Mouse (Mus musculus) CH12.LX (cell line): ENCODE measurements around the gene Fam71e2. TPM values are rescaled to one million over a fixed set of nuclear protein-coding genes. Genes with fewer than 3 reads are reported as not detected.

Experiments used
- DNase-seq: peaks from one replicate; pipeline ENCODE4 v3.0.0-alpha.2; 2013; ENCODE audit errors: extremely low read depth
- H3K27ac ChIP-seq: 2 replicates; pipeline ENCODE4 v1.5.1; 2012; ENCODE audit warnings: low read depth, mild to moderate bottlenecking, control low read depth, moderate library complexity; ENCODE audit not compliant: insufficient read depth
- H3K27me3 ChIP-seq: replicated peaks from 2 replicates; pipeline ENCODE3; 2012; ENCODE audit warnings: inconsistent platforms
- H3K36me3 ChIP-seq, 2 experiments: replicated peaks in 1 of 2; 2 replicates each; pipeline versions ENCODE3 to v1.6.1; 2012; ENCODE audit warnings: inconsistent platforms in 1 of 2, low read length in 1 of 2, mild to moderate bottlenecking in 1 of 2, mixed read lengths in 1 of 2, moderate library complexity in 1 of 2; ENCODE audit not compliant: control insufficient read depth in 1 of 2, insufficient read depth in 1 of 2
- H3K4me1 ChIP-seq, 2 experiments: 2 replicates each; pipeline ENCODE4 v1.6.1; 2012; ENCODE audit warnings: inconsistent platforms in 1 of 2, moderate library complexity in 1 of 2; ENCODE audit not compliant: insufficient read depth in 2 of 2, control insufficient read depth in 1 of 2
- H3K4me2 ChIP-seq: 2 replicates; pipeline ENCODE4 v1.6.1; 2012; ENCODE audit warnings: low read depth, mild to moderate bottlenecking, control low read depth; ENCODE audit not compliant: poor library complexity, insufficient read depth, severe bottlenecking
- H3K4me3 ChIP-seq, 3 experiments: fragments of 150-350 bp in 1 of 3; sonication (generic) in 1 of 3; replicated peaks in 1 of 3; 2 replicates each; pipeline versions ENCODE3 to v1.5.1; 2011 to 2012; ENCODE audit warnings: low read depth in 2 of 3, low read length in 2 of 3, mild to moderate bottlenecking in 2 of 3, moderate library complexity in 2 of 3, control low read depth in 1 of 3, improper control_type of control experiment in 1 of 3, inconsistent platforms in 1 of 3, mixed read lengths in 1 of 3; ENCODE audit not compliant: poor library complexity in 1 of 3
- H3K79me2 ChIP-seq: replicated peaks from 2 replicates; pipeline ENCODE4 v1.6.1; 2012; ENCODE audit warnings: mild to moderate bottlenecking, moderate library complexity; ENCODE audit not compliant: control insufficient read depth, poor library complexity, insufficient read depth, severe bottlenecking; ENCODE audit errors: extremely low read depth
- H3K9ac ChIP-seq: 2 replicates; pipeline ENCODE4 v1.6.1; 2012; ENCODE audit warnings: low read depth, mild to moderate bottlenecking, control low read depth, moderate library complexity; ENCODE audit not compliant: insufficient read depth
- H3K9me3 ChIP-seq: replicated peaks from 2 replicates; pipeline ENCODE3; 2012; ENCODE audit warnings: low read length, inconsistent platforms, mixed read lengths
- CHD1 ChIP-seq: IDR thresholded peaks from 2 replicates; pipeline ENCODE4 v1.6.1; 2012; ENCODE audit warnings: low read depth, low read length, improper control_type of control experiment, inconsistent platforms
- EP300 ChIP-seq: IDR thresholded peaks from 2 replicates; pipeline ENCODE4 v1.6.1; 2011; ENCODE audit warnings: low read length, improper control_type of control experiment
- GABPA ChIP-seq: IDR thresholded peaks from 2 replicates; pipeline ENCODE4 v1.6.1; 2012; ENCODE audit warnings: low read depth, low read length, improper control_type of control experiment, inconsistent platforms; ENCODE audit not compliant: insufficient replicate concordance
- HCFC1 ChIP-seq: IDR thresholded peaks from 2 replicates; pipeline ENCODE4 v1.6.1; 2012; ENCODE audit warnings: low read depth, mild to moderate bottlenecking, inconsistent platforms, low read length, improper control_type of control experiment
- JUN ChIP-seq: IDR thresholded peaks from 2 replicates; pipeline ENCODE4 v1.6.1; 2011; ENCODE audit warnings: low read depth, mild to moderate bottlenecking, low read length, improper control_type of control experiment, moderate library complexity; ENCODE audit not compliant: insufficient read depth
- KAT2A ChIP-seq: IDR thresholded peaks from 2 replicates; pipeline ENCODE4 v1.6.1; 2012; ENCODE audit warnings: low read length, improper control_type of control experiment, inconsistent platforms; ENCODE audit not compliant: insufficient replicate concordance
- MAFK ChIP-seq: IDR thresholded peaks from 2 replicates; pipeline ENCODE4 v1.6.1; 2011; ENCODE audit warnings: low read length, improper control_type of control experiment; ENCODE audit not compliant: insufficient replicate concordance
- MAX ChIP-seq: IDR thresholded peaks from 2 replicates; pipeline ENCODE4 v1.6.1; 2011; ENCODE audit warnings: low read length, improper control_type of control experiment
- MAZ ChIP-seq: IDR thresholded peaks from 2 replicates; pipeline ENCODE4 v1.6.1; 2012; ENCODE audit warnings: low read depth, mild to moderate bottlenecking, inconsistent platforms, low read length, improper control_type of control experiment, moderate library complexity
- MXI1 ChIP-seq: IDR thresholded peaks from 2 replicates; pipeline ENCODE4 v1.6.1; 2011; ENCODE audit warnings: mild to moderate bottlenecking, low read depth, low read length, improper control_type of control experiment
- MYC ChIP-seq: IDR thresholded peaks from 2 replicates; pipeline ENCODE4 v1.6.1; 2011; ENCODE audit warnings: low read depth, mild to moderate bottlenecking, improper control_type of control experiment, low read length
- RAD21 ChIP-seq: IDR thresholded peaks from 2 replicates; pipeline ENCODE4 v1.6.1; 2011; ENCODE audit warnings: low read depth, mild to moderate bottlenecking, low read length, improper control_type of control experiment, moderate library complexity
- SIN3A ChIP-seq: IDR thresholded peaks from 2 replicates; pipeline ENCODE4 v1.6.1; 2012; ENCODE audit warnings: low read length, improper control_type of control experiment, inconsistent platforms
- SMC3 ChIP-seq: IDR thresholded peaks from 2 replicates; pipeline ENCODE4 v1.6.1; 2011; ENCODE audit warnings: low read depth, low read length, improper control_type of control experiment
- USF1 ChIP-seq: IDR thresholded peaks from 2 replicates; pipeline ENCODE4 v1.6.1; 2014; ENCODE audit warnings: low read depth, mild to moderate bottlenecking, inconsistent platforms, low read length, improper control_type of control experiment
- USF2 ChIP-seq: conservative IDR thresholded peaks from 2 replicates; pipeline ENCODE4 v1.6.1; 2011; ENCODE audit warnings: low read depth, low read length, improper control_type of control experiment
- dilution Hi-C: fragments of 300-500 bp; cut with MboI; formaldehyde crosslinking; loops from 2 replicates; pipeline ENCODE4 v1.14.3; 2020; ENCODE audit warnings: low sequenced_read_pairs; ENCODE audit not compliant: extremely low pct_unique_long_range_greater_than_20kb, extremely low pct_ligation_motif_present
- in situ Hi-C: fragments of 300-500 bp; cut with MboI; formaldehyde crosslinking; loops from 3 replicates; pipeline ENCODE4 v1.14.3; 2019; ENCODE audit warnings: low sequenced_read_pairs, low pct_ligation_motif_present, low pct_unique_long_range_greater_than_20kb, mixed read lengths
- polyA plus RNA-seq: library from polyadenylated mRNA; unstranded; fragments of >175 nt; gene quantifications from 2 replicates; pipeline ENCODE4 v1.2.1, GENCODE M21; 2012; ENCODE audit warnings: low read depth; ENCODE audit not compliant: insufficient read length
- total RNA-seq, 2 experiments: library from RNA; depleted of rRNA; stranded (reverse); fragments of 300-350 nt in 1 of 2; fragments of >200 nt in 1 of 2; gene quantifications; 2 replicates each; pipeline ENCODE4 v1.2.3; 2012 to 2014

The Fam71e2 gene
- total and polyA plus RNA-seq, 3 experiments, result not detected

DNA sequence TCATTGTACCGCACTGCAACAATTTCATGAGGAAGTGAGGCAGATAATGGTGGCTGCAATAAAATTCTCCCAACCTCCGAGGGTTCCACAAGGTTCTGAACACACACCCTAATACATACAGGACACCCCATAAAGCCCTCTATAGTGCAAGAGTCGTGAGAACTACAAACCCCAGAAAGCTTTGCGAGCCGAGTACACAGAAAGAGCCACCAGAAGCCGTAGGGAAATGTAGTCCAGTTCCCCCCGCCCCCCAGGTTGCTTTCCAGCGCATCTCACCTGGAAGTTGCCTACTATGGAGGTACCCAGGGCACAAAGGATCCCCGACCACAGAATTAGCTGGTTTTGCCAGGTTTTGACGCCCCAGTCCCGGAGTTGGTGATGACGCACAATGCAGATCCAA lies 47.6 kb downstream of the Fam71e2 start:
- Histone ChIP-seq H3K36me3 (no peaks in the 10 kb centered on the region), H3K4me2 (no peak overlapping the region), H3K9ac (no peak overlapping the region), H3K27me3 (no peaks in the 10 kb centered on the region), H3K27ac (no peak overlapping the region), H3K9me3 (no peaks in the 10 kb centered on the region), H3K4me1 (peaks cover 0 to 29% of the 10 kb centered on the region in 2 experiments; a peak in 2 of 4 replicates), H3K4me3 (no peak overlapping the region), H3K79me2 (no peaks in the 10 kb centered on the region)
- peak; percentile 85 for TF ChIP-seq HCFC1
- no peak for TF ChIP-seq JUN
- 0 out of 2 replicates have a peak, but pooled peaks have one; percentile 27 for TF ChIP-seq KAT2A
- DNase-seq, result no peak
- in situ Hi-C loops (no loop called here), dilution Hi-C loops (no loop called here)

DNA sequence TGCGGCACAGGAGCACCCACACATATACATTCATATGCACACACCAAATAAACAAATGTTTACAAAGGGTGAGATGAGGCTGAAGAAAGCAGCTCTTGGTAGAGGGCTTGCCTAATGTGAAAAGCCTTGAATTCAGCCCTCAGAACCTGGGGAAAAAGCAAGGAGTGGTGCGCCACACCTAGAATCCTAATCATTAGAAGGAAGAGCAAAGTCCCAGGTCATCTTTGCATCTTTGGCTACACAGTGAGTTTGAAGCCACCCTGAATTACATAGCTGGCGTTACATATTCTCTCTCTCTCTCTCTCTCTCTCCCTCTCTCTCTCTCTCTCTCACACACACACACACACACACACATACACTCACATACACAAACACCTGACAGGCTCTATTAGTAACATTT lies 51.8 kb downstream of the Fam71e2 start:
- H3K4me3 ChIP-seq, result no peak overlapping the region
- TF ChIP-seq MAFK (no peak), MAZ (no peak), SIN3A (no peak), CHD1 (no peak), MXI1 (no peak), SMC3 (no peak), GABPA (no peak)
- H3K4me1 ChIP-seq, result peaks cover 5 to 50% of the 10 kb centered on the region in 2 experiments; a peak in 3 of 4 replicates
- no peak for DNase-seq
- H3K27me3 ChIP-seq, result no peaks in the 10 kb centered on the region
- no peaks in the 10 kb centered on the region for H3K9me3 ChIP-seq
- in situ Hi-C loops, result no loop called here
- no peak overlapping the region for H3K9ac ChIP-seq
- H3K27ac ChIP-seq, result no peak overlapping the region
- H3K36me3 ChIP-seq, result no peaks in the 10 kb centered on the region
- H3K79me2 ChIP-seq, result no peaks in the 10 kb centered on the region
- dilution Hi-C loops, result no loop called here
- no peak overlapping the region for H3K4me2 ChIP-seq

DNA sequence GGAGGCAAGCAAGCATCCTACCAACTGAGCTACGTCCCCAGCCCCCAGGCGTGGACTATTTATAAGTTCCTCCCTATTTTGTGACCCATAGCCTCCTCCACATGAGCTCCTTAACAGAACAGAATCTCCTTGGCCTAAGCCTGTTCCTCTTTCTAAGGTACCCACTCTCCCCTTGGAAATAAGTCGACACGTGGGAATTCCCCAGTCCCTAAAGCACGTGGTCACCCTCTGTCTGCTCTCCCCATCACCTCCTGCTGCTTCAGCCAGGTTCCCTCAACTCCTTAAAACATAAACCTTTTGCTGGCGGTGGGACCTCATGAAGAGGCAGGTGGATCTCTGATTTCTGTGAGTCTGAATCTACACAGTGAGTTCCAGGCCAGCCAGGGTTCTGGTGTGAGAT lies 54.1 kb downstream of the Fam71e2 start:
- Histone ChIP-seq H3K27me3 (no peaks in the 10 kb centered on the region), H3K9me3 (no peaks in the 10 kb centered on the region), H3K4me1 (peaks cover 5 to 45% of the 10 kb centered on the region in 2 experiments; a peak in 3 of 4 replicates), H3K27ac (no peak overlapping the region), H3K79me2 (no peaks in the 10 kb centered on the region), H3K4me2 (peak overlapping the region; percentile 37), H3K36me3 (no peaks in the 10 kb centered on the region), H3K9ac (no peak overlapping the region), H3K4me3 (peak overlapping the region in 1 of 3 experiments; percentile 33)
- TF ChIP-seq MYC (peak; percentile 95), USF1 (peak; percentile 42), RAD21 (no peak), SIN3A (no peak), EP300 (peak; percentile 49; the same call in 1 of the 2 replicates), USF2 (peak; percentile 49; the same call in 1 of the 2 replicates), MXI1 (0 out of 2 replicates have a peak, but pooled peaks have one; percentile 59), MAX (peak; percentile 98)
- in situ Hi-C loops, result no loop called here
- peak; percentile 58 for DNase-seq
- dilution Hi-C loops, result no loop called here
